Mouse (Mus musculus) lung, postnatal 0 days (tissue): ENCODE results near the gene Sh3bp4. TPM values are rescaled to one million over a fixed set of nuclear protein-coding genes. Genes with fewer than 3 reads are reported as not detected.

Experiments
- ATAC-seq: fragments of 200-750 bp; cut with Nextera tagmentation; 2 replicates; pipeline ENCODE4 v1.8.0; 2017; ENCODE audit warnings: moderate library complexity
- DNase-seq: peaks from one replicate; pipeline ENCODE4 v3.0.0-alpha.2; 2016; ENCODE audit warnings: low spot score
- H3K27ac ChIP-seq: fragments of 300-500 bp; sonication (generic); 2 replicates; pipeline ENCODE4 v1.5.1; 2014; ENCODE audit warnings: antibody characterized with exemption, mild to moderate bottlenecking, low read length, mixed read lengths
- H3K27me3 ChIP-seq: fragments of 300-500 bp; sonication (generic); replicated peaks from 2 replicates; pipeline ENCODE4 v1.6.1; 2014; ENCODE audit warnings: low read length, mixed read lengths; ENCODE audit not compliant: insufficient read depth
- H3K36me3 ChIP-seq: fragments of 300-500 bp; sonication (generic); 2 replicates; pipeline ENCODE4 v1.6.1; 2014; ENCODE audit warnings: low read length, mixed read lengths; ENCODE audit not compliant: insufficient read depth
- H3K4me1 ChIP-seq: fragments of 300-500 bp; sonication (generic); 2 replicates; pipeline ENCODE4 v1.6.1; 2014; ENCODE audit warnings: antibody characterized with exemption, low read depth, low read length, mixed read lengths; ENCODE audit not compliant: insufficient read depth
- H3K4me2 ChIP-seq: fragments of 300-500 bp; sonication (generic); replicated peaks from 2 replicates; pipeline ENCODE4 v1.6.1; 2014; ENCODE audit warnings: low read depth, mild to moderate bottlenecking, low read length, moderate library complexity, mixed read lengths
- H3K4me3 ChIP-seq: fragments of 300-500 bp; sonication (generic); 2 replicates; pipeline ENCODE4 v1.5.1; 2014; ENCODE audit warnings: low read depth, low read length
- H3K9ac ChIP-seq: fragments of 300-500 bp; sonication (generic); replicated peaks from 2 replicates; pipeline ENCODE4 v1.6.1; 2014; ENCODE audit warnings: low read depth, mild to moderate bottlenecking
- H3K9me3 ChIP-seq: fragments of 300-500 bp; sonication (generic); 2 replicates; pipeline ENCODE4 v1.6.1; 2016; ENCODE audit warnings: low read length, mixed read lengths
- CTCF ChIP-seq: IDR thresholded peaks from 2 replicates; pipeline ENCODE4 v1.5.1; 2016; ENCODE audit warnings: antibody characterized with exemption, mild to moderate bottlenecking
- EP300 ChIP-seq: IDR thresholded peaks from 2 replicates; pipeline ENCODE4 v1.6.1; 2016; ENCODE audit warnings: antibody characterized with exemption, mild to moderate bottlenecking, control low read depth
- WGBS: fragments of 180-500 bp; shearing (Covaris S2); extraction: QIAGEN DNeasy Blood & Tissue Kit; methylation state at CpG from one replicate; pipeline ENCODE4 v1.1.7; 2014; 5-methylcytosine and 5-hydroxymethylcytosine counted together
- polyA plus RNA-seq: library from polyadenylated mRNA; unstranded; fragments of >200 nt; fragmentation: Nextera tagmentation; extraction: Ambion mirVana; gene quantifications from 2 replicates; pipeline ENCODE4 v1.2.1, GENCODE M21; 2015

Sh3bp4 gene
- polyA plus RNA-seq, 1 experiment from 2014 or later: 18.9 TPM

DNA sequence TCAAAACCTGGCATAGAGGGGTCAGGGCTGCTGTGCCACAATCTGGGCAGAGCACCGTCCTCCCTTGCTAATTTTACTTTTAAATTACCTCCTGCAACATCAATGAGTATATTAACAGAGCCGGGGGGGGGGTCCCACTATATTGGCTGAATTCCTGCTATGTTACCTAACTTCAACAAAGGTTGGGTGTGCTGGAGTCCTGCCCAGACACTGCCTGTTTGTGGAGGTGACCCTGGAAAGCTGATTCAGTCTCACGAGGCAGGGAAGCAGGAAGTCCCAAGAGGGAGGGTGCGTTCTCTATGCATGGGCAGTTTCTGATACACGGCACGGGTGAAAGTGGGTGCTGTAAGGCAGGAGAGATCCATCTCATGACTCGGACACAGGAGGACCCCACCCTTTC, 82.4 kb downstream of the Sh3bp4 start:
- Histone ChIP-seq H3K9ac (no peak overlapping the region), H3K36me3 (peaks cover 16% of the 10 kb centered on the region; the same call in 1 of the 2 replicates), H3K9me3 (no peaks in the 10 kb centered on the region), H3K4me2 (no peak overlapping the region), H3K4me3 (no peak overlapping the region), H3K27me3 (no peaks in the 10 kb centered on the region), H3K4me1 (no peaks in the 10 kb centered on the region), H3K27ac (no peak overlapping the region)
- DNase-seq (peak; percentile 46), ATAC-seq (0 out of 2 replicates have a peak, but pooled peaks have one; percentile 23)
- TF ChIP-seq CTCF (no peak), EP300 (no peak)
- WGBS: 45% methylated on average over 7 of the region's 7 CpGs

DNA sequence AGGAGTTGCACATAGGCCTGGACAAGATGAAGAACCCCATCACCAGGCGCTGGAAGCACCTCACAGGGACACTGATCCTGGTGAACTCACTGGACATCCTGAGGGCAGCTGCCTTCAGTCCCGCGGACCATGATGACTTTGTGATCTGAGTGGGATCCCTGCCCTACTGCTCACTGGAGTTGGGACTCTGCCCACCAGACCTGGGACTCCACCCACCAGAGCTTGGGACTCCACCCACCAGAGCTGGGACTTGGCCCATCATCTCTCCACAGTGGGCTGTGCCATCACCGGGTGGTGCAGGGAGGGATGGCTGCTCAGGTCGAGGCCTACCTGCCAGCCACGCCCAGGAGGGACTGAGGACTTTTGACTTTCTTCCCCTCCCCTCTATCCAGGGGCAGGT, 83.0 kb downstream of the Sh3bp4 start:
- ATAC-seq: no peak
- no peak overlapping the region for H3K4me2 ChIP-seq
- no peak for DNase-seq
- TF ChIP-seq CTCF: no peak
- TF ChIP-seq EP300: no peak
- no peaks in the 10 kb centered on the region for H3K4me1 ChIP-seq
- no peaks in the 10 kb centered on the region for H3K27me3 ChIP-seq
- no peak overlapping the region for H3K27ac ChIP-seq
- no peak overlapping the region for H3K9ac ChIP-seq
- no peaks in the 10 kb centered on the region for H3K9me3 ChIP-seq
- peaks cover 16% of the 10 kb centered on the region; the same call in 1 of the 2 replicates for H3K36me3 ChIP-seq
- WGBS: 75% methylated on average over 6 of the region's 6 CpGs
- H3K4me3 ChIP-seq: no peak overlapping the region

DNA sequence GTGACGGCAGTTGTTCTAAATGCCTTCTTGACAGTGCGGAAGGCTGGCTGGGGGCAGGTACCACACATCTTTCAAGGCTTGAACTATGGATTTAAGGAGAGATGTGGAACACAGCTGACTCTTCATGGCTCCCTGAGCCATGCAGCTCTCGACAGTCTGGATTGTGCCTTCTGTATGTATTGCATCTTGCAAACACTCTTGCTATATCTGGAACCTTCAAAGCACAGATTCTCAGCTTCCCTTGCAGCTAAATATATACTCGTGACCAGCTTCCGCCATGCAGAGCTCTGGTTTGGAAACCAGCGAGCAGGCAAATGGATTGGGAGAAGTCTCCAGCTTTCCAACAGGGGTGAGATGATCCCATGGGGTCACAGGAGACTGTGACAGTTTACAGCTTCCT, 93.3 kb downstream of the Sh3bp4 start:
- no peaks in the 10 kb centered on the region for H3K4me1 ChIP-seq
- H3K27me3 ChIP-seq: no peaks in the 10 kb centered on the region
- no peak overlapping the region for H3K4me2 ChIP-seq
- H3K27ac ChIP-seq: no peak overlapping the region
- TF ChIP-seq CTCF (no peak), EP300 (no peak)
- H3K9ac ChIP-seq: no peak overlapping the region
- WGBS: 92% methylated on average over 6 of the region's 6 CpGs
- H3K36me3 ChIP-seq: no peaks in the 10 kb centered on the region
- ATAC-seq (no peak), DNase-seq (no peak)
- H3K4me3 ChIP-seq: no peak overlapping the region
- H3K9me3 ChIP-seq: no peaks in the 10 kb centered on the region

DNA sequence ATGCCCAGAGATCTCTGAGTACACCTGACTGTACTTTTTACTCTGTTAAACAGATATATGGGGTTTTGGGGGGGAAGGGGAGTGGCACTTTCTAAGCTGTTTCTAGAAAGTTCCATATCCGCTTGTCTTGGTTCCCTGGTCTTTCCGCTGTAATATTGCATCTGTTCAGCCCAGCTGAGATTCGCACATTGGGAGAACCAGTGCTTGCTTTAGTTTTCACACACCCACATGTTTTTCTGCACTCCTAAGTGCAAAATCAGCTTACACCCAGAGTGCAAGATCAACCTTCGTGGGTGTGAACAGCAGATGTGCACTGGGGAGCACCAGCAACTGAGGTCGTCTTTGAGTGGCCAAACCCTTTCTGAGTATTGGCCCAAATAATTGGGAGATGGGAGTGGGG, 94.1 kb downstream of the Sh3bp4 start:
- whole genome bisulfite sequencing: 68% methylated on average over 5 of the region's 5 CpGs
- H3K4me2 ChIP-seq: no peak overlapping the region
- no peaks in the 10 kb centered on the region for H3K9me3 ChIP-seq
- no peak overlapping the region for H3K4me3 ChIP-seq
- H3K27ac ChIP-seq: no peak overlapping the region
- H3K36me3 ChIP-seq: no peaks in the 10 kb centered on the region
- DNase-seq (no peak), ATAC-seq (no peak)
- TF ChIP-seq EP300 (no peak), CTCF (no peak)
- no peaks in the 10 kb centered on the region for H3K27me3 ChIP-seq
- H3K4me1 ChIP-seq: no peaks in the 10 kb centered on the region
- no peak overlapping the region for H3K9ac ChIP-seq

DNA sequence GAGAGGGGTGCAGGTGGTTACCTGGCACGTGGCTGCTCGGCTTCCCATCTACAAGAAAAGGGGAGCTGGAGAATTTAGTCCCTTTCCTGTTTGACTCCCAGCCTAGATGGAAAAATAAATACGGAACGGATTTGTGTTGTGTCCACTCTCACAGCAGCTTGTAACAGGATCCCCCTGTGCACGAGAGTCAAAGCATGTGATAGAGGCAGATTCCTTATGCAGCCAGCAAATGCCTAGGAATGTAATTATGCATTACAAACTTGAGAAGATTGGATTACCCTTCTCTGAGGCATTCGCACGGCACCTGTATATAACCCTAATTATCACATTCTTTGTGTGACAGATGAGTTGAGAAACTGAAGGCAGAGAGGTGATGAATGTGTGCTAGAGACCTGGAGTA, 94.5 kb downstream of the Sh3bp4 start:
- 16% methylated on average over 7 of the region's 7 CpGs for WGBS
- H3K27ac ChIP-seq: no peak overlapping the region

DNA sequence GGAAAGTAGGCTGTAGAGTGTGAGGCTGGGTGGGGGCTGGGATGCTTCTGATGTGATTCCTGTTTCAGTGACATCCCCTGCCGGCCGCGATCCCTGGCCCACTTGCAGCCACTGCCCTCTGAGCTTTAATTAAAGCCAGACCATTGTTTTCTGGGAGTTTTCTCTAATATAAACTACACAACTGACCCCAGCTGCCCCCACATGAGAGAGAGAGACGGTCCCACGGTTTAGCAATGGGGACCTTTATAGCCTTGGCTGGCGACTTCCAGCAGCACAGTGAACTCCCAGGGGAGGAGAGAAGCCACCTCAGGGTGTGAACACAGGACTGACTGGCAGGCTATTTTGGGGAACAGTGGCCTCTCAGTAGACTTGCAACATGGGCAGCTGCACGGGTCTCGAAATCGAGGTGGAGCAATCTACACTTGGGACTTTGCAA, 96.6 kb downstream of the Sh3bp4 start:
- no peak overlapping the region for H3K4me3 ChIP-seq
- H3K27me3 ChIP-seq: no peaks in the 10 kb centered on the region
- H3K27ac ChIP-seq: no peak overlapping the region
- H3K9me3 ChIP-seq: no peaks in the 10 kb centered on the region
- no peaks in the 10 kb centered on the region for H3K36me3 ChIP-seq
- no peaks in the 10 kb centered on the region for H3K4me1 ChIP-seq
- TF ChIP-seq EP300 (no peak), CTCF (0 out of 2 replicates have a peak, but pooled peaks have one; percentile 1)
- no peak overlapping the region for H3K9ac ChIP-seq
- DNase-seq (peak; percentile 17), ATAC-seq (no peak)
- H3K4me2 ChIP-seq: no peak overlapping the region
- 46% methylated on average over 9 of the region's 9 CpGs for WGBS

More for the DNA sequence above, 94.5 kb downstream of the Sh3bp4 start:
- ATAC-seq: peak; percentile 16; the same call in 1 of the 2 replicates
- DNase-seq: no peak
- no peaks in the 10 kb centered on the region for H3K4me1 ChIP-seq
- H3K36me3 ChIP-seq: no peaks in the 10 kb centered on the region
- H3K9ac ChIP-seq: no peak overlapping the region
- H3K9me3 ChIP-seq: no peaks in the 10 kb centered on the region
- H3K4me3 ChIP-seq: no peak overlapping the region
- TF ChIP-seq EP300 (no peak), CTCF (no peak)
- H3K4me2 ChIP-seq: no peak overlapping the region
- no peaks in the 10 kb centered on the region for H3K27me3 ChIP-seq

DNA sequence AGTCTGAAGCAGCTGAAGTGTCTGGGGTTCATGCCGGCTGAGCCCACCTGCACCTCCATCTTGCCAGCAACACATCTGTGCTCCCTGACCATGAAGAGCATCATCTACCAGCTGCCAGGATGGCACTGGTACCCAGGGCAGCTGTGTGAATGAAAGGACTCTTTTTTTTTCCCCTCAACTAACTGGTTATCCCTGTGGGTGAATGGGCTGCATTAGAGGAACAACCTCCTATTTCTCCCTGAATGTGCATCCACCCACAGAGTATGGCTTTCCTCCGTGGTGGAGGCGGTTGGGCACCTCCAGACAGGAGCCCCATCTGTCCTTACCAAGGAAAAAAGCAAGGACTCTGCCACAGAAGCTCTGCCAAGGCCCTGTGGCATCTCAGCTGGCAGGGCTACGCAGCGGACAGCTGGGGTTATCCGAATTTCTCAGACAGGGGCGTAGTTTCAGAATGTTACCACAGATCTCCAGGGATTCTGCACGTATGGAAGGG, 101.1 kb downstream of the Sh3bp4 start:
- TF ChIP-seq CTCF (no peak), EP300 (no peak)
- H3K4me3 ChIP-seq: no peak overlapping the region
- no peaks in the 10 kb centered on the region for H3K4me1 ChIP-seq
- H3K27ac ChIP-seq: no peak overlapping the region
- no peak overlapping the region for H3K9ac ChIP-seq
- H3K9me3 ChIP-seq: no peaks in the 10 kb centered on the region
- ATAC-seq: no peak
- H3K4me2 ChIP-seq: no peak overlapping the region
- no peaks in the 10 kb centered on the region for H3K36me3 ChIP-seq
- no peaks in the 10 kb centered on the region for H3K27me3 ChIP-seq
- no peak for DNase-seq
- 85% methylated on average over 8 of the region's 8 CpGs for WGBS
